Mouse (Mus musculus) layer of hippocampus, adult 11-12 months (tissue): ENCODE data around the gene Sh3bp5l.
"Not testable (repeated sequence)": the region's sequence is repeated elsewhere in the genome, so short reads cannot be mapped to it uniquely, and the experiment has no call there.

Experiments used
- DNase-seq: peaks from one replicate; pipeline ENCODE4 v3.0.0; 2022; ENCODE audit warnings: low spot score

The Sh3bp5l gene

GRCm38 (mm10) chr11:58322824-58323569 is 7.5 kb upstream of the Sh3bp5l start:
- DNase-seq = peak; percentile 96

- DNase-seq = no peak
These were observed 6.8 kb upstream of the Sh3bp5l start for GRCm38 (mm10) chr11:58323570-58324340.

- no peak for DNase-seq
These were observed 5.8 kb upstream of the Sh3bp5l start for GRCm38 (mm10) chr11:58324614-58325229.

DNA sequence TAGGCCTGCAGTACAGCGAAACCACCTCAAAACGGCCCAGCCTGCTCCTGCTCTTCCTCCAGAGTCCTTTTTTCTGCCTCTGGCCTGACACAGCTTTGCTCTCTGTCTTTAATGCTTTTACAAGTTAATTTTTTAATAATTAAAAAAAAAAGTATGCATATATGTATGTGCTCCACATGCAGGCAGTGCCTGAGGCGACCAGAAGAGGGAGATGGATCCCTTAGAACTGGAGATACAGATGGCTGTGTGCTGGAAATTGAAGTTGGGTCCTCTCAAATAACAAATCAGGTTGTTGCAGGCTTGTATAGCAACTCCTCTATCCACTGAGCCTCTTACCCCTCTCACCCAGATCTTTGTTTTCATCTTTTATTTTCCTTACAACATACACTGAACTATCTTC is 3.7 kb upstream of the Sh3bp5l start:
- DNase-seq = no peak

DNA sequence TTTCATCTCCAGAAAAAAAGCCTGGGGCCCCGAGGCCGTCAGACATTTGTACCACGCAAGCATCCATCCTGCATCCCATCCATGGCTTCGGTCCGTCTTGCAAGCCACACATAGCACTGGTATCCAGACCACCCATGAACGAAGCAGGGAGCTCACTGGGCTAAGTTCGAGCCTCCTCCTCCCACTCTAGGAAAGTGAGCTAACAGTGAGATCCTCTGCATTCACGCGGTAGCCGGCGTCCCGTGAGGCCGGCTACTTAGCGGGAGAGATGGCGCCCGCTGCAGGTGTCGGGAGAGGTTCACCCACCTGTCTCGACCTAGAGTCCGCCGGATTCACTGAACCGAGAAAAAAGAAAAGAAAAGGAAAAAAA is 633 bp upstream of the Sh3bp5l start:
- no peak for DNase-seq

GRCm38 (mm10) chr11:58331149-58331495 is 598 bp downstream of the Sh3bp5l start:
- DNase-seq = no peak

GRCm38 (mm10) chr11:58331546-58331945 is 1.0 kb downstream of the Sh3bp5l start:
- DNase-seq = no peak

DNA sequence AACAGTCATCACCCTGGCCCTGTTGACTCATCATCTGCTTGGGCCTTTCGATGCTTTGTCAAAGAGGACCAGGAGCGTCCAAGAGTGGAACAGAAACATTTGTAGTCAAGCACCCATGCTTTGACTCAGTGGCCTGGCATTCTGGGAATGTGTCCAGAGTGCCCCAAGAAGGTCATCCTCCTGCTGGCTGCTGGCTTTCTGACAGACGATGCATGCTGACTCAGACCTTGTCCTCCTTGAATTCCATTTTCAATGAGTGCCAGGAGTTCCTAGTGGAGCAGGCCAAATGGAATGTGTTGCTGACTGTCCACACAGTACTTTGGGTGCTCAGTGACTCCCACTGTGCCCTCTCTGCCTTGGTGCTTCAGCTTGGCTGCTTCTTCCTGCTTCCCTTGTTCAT is 4.2 kb downstream of the Sh3bp5l start:
- DNase-seq = no peak

DNA sequence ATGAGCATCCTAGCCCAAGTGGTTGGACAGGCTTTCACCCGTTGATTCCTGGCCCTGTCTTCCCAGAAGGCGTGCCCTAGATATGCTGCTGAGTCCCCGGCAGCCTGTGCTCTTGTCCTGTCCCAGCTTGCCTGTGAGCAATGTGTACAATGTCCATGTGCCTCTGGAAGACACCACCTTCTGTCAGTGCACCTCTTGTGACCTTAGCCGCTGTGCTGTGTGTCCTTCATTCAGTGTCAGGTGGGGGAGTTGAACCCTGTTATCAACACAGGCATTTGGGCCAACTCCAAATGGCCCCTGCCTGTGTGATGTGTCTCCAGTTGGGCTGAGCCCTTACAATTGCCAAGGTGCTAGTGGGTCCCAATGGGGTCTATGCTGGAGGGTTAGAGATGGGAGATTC is 16.2 kb downstream of the Sh3bp5l start:
- DNase-seq = no peak

DNA sequence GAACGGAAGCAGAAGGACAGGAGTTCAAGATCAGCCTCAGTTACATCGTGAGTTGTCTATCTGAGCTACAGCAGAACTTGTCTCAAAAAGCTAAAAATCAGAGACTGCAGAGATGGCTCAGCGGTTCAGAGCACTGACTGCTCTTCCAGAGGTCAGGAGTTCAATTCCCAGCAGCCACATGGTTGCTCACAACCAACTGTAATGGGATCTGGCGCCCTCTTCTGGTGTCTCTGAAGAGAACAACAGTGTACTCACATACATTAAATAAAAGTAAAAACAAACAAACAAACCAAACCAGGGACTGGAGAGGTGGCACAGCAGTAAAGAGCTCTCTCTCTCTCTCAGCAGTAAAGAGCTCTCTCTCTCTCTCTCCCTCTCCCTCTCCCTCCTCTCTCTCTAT is 20.1 kb downstream of the Sh3bp5l start:
- no peak for DNase-seq

GRCm38 (mm10) chr11:58351179-58351578 is 20.7 kb downstream of the Sh3bp5l start:
- no peak for DNase-seq

DNA sequence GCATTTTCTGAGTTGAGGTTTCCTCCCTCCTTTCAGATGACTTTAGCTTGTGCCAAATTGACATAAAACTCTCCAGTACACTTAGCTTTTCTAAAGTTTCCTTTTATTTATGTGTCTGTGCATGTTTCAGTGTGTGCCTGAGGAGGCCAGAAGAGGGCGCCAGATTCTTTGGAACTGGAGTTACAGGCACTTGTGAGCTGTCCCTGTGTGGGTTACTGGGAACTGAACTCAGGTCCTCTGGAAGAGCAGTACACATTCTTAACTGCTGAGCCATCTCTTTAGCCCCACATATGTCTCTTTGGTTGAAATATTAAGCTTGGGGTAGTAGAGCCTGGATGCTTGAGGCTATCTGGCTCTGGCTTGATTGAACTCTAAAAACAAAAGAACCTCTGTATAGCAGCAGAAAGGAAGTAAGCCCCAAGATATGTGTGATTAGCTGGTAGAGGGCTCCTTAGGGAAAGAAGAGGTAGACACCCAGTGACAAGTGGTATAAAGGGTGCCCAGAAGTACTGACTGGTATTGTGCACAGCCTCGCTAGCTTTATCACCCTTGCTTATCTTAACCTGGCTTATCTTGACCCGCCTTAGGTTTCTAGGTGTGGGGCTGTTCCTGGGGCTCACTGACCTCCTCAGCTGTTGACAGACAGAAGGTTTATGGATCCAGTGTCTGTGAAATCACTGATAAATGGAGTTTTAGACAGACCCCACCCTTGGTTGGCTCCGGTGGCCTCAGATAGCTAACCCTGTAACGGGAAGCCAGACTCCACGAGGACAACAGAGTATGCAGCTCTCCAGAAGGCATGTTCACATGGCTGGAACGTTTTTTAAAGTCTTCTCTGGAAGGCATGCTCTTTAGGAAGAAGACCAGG is 22.4 kb downstream of the Sh3bp5l start:
- DNase-seq = no peak

- DNase-seq = no peak
These were observed 23.2 kb downstream of the Sh3bp5l start for GRCm38 (mm10) chr11:58353709-58354108.

- no peak for DNase-seq
These were observed 24.0 kb downstream of the Sh3bp5l start for GRCm38 (mm10) chr11:58354476-58354875.

DNA sequence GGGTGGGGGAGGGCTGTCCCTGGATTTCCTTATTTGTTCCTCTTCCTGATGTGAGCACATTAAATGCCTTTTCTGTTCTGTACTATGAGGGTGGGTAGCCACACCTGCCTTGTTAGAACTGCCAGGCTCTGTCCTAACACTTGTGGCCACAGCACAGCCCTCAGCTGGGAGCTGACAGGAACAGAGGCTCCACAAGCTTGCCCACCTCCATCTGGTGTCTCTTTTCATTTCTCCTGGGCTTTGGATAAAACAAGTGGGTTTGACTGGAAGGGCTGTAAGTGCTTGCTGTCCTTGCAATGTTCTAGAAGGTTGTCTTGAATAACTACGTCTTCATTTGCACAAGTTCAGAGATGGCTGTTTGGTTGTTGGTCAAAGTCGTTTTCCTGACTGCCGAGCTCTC is 24.4 kb downstream of the Sh3bp5l start:
- no peak for DNase-seq

DNA sequence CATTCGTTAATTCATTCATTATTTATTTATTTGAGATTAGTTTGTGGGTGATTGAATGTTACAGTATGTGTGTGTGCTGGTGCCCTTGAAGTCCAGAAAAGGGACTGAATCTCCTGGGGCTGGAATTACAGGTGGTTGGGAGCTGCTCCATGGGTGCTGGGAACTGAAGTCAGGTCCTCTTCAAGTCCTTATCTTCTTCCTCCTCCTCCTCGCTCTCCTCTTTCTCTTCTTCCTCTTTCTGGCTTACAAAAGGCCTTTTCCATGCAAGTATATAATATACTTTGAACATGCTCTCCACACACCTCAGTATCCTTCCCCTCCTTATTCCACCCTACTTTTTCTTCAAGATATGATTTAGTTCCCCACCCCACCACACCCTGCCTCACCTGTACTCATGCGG is 26.5 kb downstream of the Sh3bp5l start:
- DNase-seq = no peak

DNA sequence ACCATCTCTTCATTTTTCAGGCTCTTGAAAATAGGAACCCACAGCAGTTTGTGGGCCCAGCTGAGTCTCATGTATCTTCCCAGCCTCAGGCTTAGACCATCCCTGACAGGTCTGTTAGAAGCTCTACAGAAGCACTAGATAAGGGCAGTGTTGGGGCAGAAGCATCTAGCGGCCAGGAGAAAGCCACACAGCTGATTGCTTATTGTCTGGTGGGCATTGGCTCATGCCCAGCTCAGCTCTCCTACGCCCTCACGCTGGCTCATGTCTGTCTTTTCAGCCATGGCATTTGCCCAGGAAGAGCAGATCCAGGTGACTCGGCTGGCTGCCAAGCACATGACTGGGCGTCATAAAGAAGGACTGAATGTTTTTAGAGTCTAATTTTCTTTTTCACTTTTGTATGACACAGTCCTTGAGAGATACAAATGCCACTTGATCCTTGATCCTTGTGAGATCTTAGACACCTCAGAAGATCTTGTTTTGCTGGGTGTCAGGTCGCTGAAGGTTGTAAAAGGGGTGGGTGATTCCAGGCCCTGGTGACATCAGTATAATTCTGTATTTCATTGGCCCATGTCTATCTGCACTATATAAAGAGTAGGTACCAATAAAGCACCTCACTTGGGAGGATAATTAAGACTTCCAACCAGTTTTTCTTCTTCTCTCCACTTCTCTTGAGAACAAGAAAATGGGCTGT is 27.5 kb downstream of the Sh3bp5l start:
- DNase-seq = no peak

DNA sequence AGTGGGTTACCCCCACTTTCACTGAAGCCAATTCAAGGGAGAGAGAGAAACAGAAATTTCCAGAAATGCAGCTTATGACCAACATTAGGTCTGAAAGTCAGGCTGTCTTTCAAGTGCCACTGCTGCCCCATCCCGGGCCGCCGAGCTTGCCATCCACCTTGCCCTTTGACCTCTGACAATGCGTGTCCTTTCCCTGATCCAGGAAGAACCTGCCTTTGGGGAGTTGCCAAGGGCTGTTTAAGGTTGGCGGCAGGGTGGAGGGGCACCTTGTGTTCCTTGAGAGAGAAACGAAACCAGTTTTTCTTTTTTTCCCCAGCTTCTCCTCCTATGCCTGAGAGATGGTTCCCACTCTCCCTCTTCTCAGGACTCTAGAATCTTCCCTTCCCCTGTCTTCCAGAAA is 32.0 kb downstream of the Sh3bp5l start:
- not testable (repeated sequence) for DNase-seq

- no peak for DNase-seq
These were observed 33.9 kb downstream of the Sh3bp5l start for GRCm38 (mm10) chr11:58364454-58364853.

DNA sequence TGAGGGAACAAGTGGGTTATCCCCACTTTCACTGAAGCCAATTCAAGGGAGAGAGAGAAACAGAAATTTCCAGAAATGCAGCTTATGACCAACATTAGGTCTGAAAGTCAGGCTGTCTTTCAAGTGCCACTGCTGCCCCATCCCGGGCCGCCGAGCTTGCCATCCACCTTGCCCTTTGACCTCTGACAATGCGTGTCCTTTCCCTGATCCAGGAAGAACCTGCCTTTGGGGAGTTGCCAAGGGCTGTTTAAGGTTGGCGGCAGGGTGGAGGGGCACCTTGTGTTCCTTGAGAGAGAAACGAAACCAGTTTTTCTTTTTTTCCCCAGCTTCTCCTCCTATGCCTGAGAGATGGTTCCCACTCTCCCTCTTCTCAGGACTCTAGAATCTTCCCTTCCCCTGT is 35.7 kb downstream of the Sh3bp5l start:
- not testable (repeated sequence) for DNase-seq

- no peak for DNase-seq
These were observed 46.7 kb downstream of the Sh3bp5l start for GRCm38 (mm10) chr11:58377273-58377672.

DNA sequence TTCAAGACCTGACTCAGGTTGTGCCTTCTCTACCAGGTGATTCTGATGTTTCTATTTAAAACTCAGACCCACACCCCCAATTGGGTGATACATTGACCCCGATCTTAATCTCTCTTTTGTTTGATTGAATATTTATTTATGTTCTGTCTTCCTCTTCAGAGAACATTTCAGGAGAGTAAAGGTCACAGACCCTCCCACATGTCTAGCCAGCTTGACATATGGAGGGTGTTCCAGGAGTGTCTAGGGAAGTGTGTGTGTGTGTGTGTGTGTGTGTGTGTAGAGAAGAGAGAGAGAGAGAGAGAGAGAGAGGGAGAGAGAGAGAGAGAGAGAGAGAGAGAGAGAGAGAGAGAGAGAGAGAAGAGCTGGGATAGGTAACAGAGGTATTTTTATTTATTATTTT is 47.2 kb downstream of the Sh3bp5l start:
- DNase-seq = no peak
